Mouse (Mus musculus): ENCODE results near the gene Erfe. TPM values are rescaled to one million over a fixed set of nuclear protein-coding genes. Genes with fewer than 3 reads are reported as not detected.
A peak's percentile ranks its signal among the peaks of the same experiment; 100 is the strongest.

Gene Erfe
- polyA plus RNA-seq, 1 experiment from 2014 or later: 2.3 TPM

- H3K4me1 ChIP-seq (ENCODE audit: control insufficient read depth, insufficient read depth, low read length): peaks cover 19% of the 10 kb centered on the region
- H3K27ac ChIP-seq (ENCODE audit: low read depth, low read length): peak within 1 kb of the TSS; percentile 94
- peak within 1 kb of the TSS; percentile 76 for H3K4me3 ChIP-seq (ENCODE audit: low read length)
- peak within 1 kb of the TSS; percentile 85 for H3K9ac ChIP-seq (ENCODE audit: low read depth, low read length)
- peak; percentile 47 for ATAC-seq (ENCODE audit: low FRiP score, low TSS enrichment)
- peaks cover 4% of the 10 kb centered on the region; the same call in 1 of the 2 replicates for H3K36me3 ChIP-seq (ENCODE audit: control insufficient read depth, insufficient read depth, low read length)
- H3K4me2 ChIP-seq (replicated peaks; ENCODE audit: low read depth, low read length): peak within 1 kb of the TSS; percentile 99
- WGBS: under 1% methylated on average over 38 of the region's 39 CpGs
- no peaks in the 10 kb centered on the region for H3K27me3 ChIP-seq (ENCODE audit: control insufficient read depth, insufficient read depth, low read length)
- H3K9me3 ChIP-seq (ENCODE audit: control insufficient read depth, low read length): no peaks in the 10 kb centered on the region
Observed at GRCm38 (mm10) chr1:91413898-91414594, 47.8 kb downstream of the Erfe start, which contains the start of gene Hes6. TSS of gene Hes6 (minus strand) at chr1:91414038.

GRCm38 (mm10) chr1:91414903-91415302, 48.7 kb downstream of the Erfe start:
- Histone ChIP-seq H3K9ac (ENCODE audit: low read depth, low read length) (peak overlapping the region; percentile 63; the same call in 1 of the 2 replicates), H3K4me2 (replicated peaks; ENCODE audit: low read depth, low read length) (no peak overlapping the region)

GRCm38 (mm10) chr1:91415311-91415710, 49.1 kb downstream of the Erfe start:
- Histone ChIP-seq H3K36me3 (ENCODE audit: control insufficient read depth, insufficient read depth, low read length) (peaks cover 4% of the 10 kb centered on the region; the same call in 1 of the 2 replicates), H3K4me2 (replicated peaks; ENCODE audit: low read depth, low read length) (no peak overlapping the region), H3K27ac (ENCODE audit: low read depth, low read length) (0 out of 2 replicates have a peak overlapping the region, but pooled peaks have one; percentile 94), H3K4me1 (ENCODE audit: control insufficient read depth, insufficient read depth, low read length) (peaks cover 19% of the 10 kb centered on the region), H3K9me3 (ENCODE audit: control insufficient read depth, low read length) (no peaks in the 10 kb centered on the region), H3K4me3 (ENCODE audit: low read length) (no peak overlapping the region), H3K27me3 (ENCODE audit: control insufficient read depth, insufficient read depth, low read length) (no peaks in the 10 kb centered on the region), H3K9ac (ENCODE audit: low read depth, low read length) (peak overlapping the region; percentile 63; the same call in 1 of the 2 replicates)
- no peak for ATAC-seq (ENCODE audit: low FRiP score, low TSS enrichment)
- 74% methylated on average over 5 of the region's 5 CpGs for WGBS

More at GRCm38 (mm10) chr1:91414903-91415302, 48.7 kb downstream of the Erfe start:
- no peak for ATAC-seq (ENCODE audit: low FRiP score, low TSS enrichment)
- no peaks in the 10 kb centered on the region for H3K9me3 ChIP-seq (ENCODE audit: control insufficient read depth, low read length)
- H3K27ac ChIP-seq (ENCODE audit: low read depth, low read length): peak overlapping the region; percentile 94; the same call in 1 of the 2 replicates
- peaks cover 19% of the 10 kb centered on the region for H3K4me1 ChIP-seq (ENCODE audit: control insufficient read depth, insufficient read depth, low read length)
- WGBS: 46% methylated on average over 4 of the region's 4 CpGs
- H3K4me3 ChIP-seq (ENCODE audit: low read length): no peak overlapping the region
- no peaks in the 10 kb centered on the region for H3K27me3 ChIP-seq (ENCODE audit: control insufficient read depth, insufficient read depth, low read length)
- peaks cover 4% of the 10 kb centered on the region; the same call in 1 of the 2 replicates for H3K36me3 ChIP-seq (ENCODE audit: control insufficient read depth, insufficient read depth, low read length)

GRCm38 (mm10) chr1:91417991-91418390, 51.8 kb downstream of the Erfe start:
- H3K4me2 ChIP-seq (replicated peaks; ENCODE audit: low read depth, low read length): no peak overlapping the region
- no peak for ATAC-seq (ENCODE audit: low FRiP score, low TSS enrichment)
- H3K36me3 ChIP-seq (ENCODE audit: control insufficient read depth, insufficient read depth, low read length): peaks cover 4% of the 10 kb centered on the region; the same call in 1 of the 2 replicates
- WGBS: 65% methylated on average over 1 of the region's 1 CpGs
- H3K4me3 ChIP-seq (ENCODE audit: low read length): no peak overlapping the region
- H3K27ac ChIP-seq (ENCODE audit: low read depth, low read length): no peak overlapping the region
- H3K4me1 ChIP-seq (ENCODE audit: control insufficient read depth, insufficient read depth, low read length): peaks cover 13% of the 10 kb centered on the region
- no peaks in the 10 kb centered on the region for H3K9me3 ChIP-seq (ENCODE audit: control insufficient read depth, low read length)
- H3K9ac ChIP-seq (ENCODE audit: low read depth, low read length): no peak overlapping the region
- H3K27me3 ChIP-seq (ENCODE audit: control insufficient read depth, insufficient read depth, low read length): no peaks in the 10 kb centered on the region

GRCm38 (mm10) chr1:91419862-91420600, 53.8 kb downstream of the Erfe start:
- Histone ChIP-seq H3K9ac (ENCODE audit: low read depth, low read length) (0 out of 2 replicates have a peak overlapping the region, but pooled peaks have one; percentile 12), H3K4me2 (replicated peaks; ENCODE audit: low read depth, low read length) (no peak overlapping the region), H3K4me1 (ENCODE audit: control insufficient read depth, insufficient read depth, low read length) (peaks cover 3% of the 10 kb centered on the region; the same call in 1 of the 2 replicates), H3K36me3 (ENCODE audit: control insufficient read depth, insufficient read depth, low read length) (peaks cover 4% of the 10 kb centered on the region; the same call in 1 of the 2 replicates), H3K9me3 (ENCODE audit: control insufficient read depth, low read length) (no peaks in the 10 kb centered on the region), H3K4me3 (ENCODE audit: low read length) (no peak overlapping the region), H3K27me3 (ENCODE audit: control insufficient read depth, insufficient read depth, low read length) (no peaks in the 10 kb centered on the region), H3K27ac (ENCODE audit: low read depth, low read length) (no peak overlapping the region)
- no peak for ATAC-seq (ENCODE audit: low FRiP score, low TSS enrichment)
- 63% methylated on average over 10 of the region's 10 CpGs for WGBS

- ATAC-seq (ENCODE audit: low FRiP score, low TSS enrichment): no peak
- Histone ChIP-seq H3K9me3 (ENCODE audit: control insufficient read depth, low read length) (no peaks in the 10 kb centered on the region), H3K9ac (ENCODE audit: low read depth, low read length) (no peak overlapping the region), H3K4me1 (ENCODE audit: control insufficient read depth, insufficient read depth, low read length) (no peaks in the 10 kb centered on the region), H3K4me3 (ENCODE audit: low read length) (no peak overlapping the region), H3K36me3 (ENCODE audit: control insufficient read depth, insufficient read depth, low read length) (peaks cover 4% of the 10 kb centered on the region; the same call in 1 of the 2 replicates), H3K4me2 (replicated peaks; ENCODE audit: low read depth, low read length) (no peak overlapping the region), H3K27me3 (ENCODE audit: control insufficient read depth, insufficient read depth, low read length) (no peaks in the 10 kb centered on the region), H3K27ac (ENCODE audit: low read depth, low read length) (no peak overlapping the region)
- 93% methylated on average over 8 of the region's 8 CpGs for WGBS
Observed at GRCm38 (mm10) chr1:91420601-91421065, 54.4 kb downstream of the Erfe start.

Other genes starting within 250 kb of the Erfe start
- 0.97 and 1.0 TPM in 2 replicates for gene Rbm44, start 221.3 kb upstream of the Erfe start, polyA plus RNA-seq (2014; fragmentation: Nextera tagmentation; extraction: Ambion mirVana)
- 1.1 and 1.2 TPM in 2 replicates for gene Ramp1, start 186.6 kb upstream of the Erfe start, polyA plus RNA-seq (2014; fragmentation: Nextera tagmentation; extraction: Ambion mirVana)
- gene Ube2f, start 116.1 kb upstream of the Erfe start, polyA plus RNA-seq (2014; fragmentation: Nextera tagmentation; extraction: Ambion mirVana): 72.4 and 80.5 TPM in 2 replicates
- 11.4 and 15.3 TPM in 2 replicates for gene Scly, start 68.1 kb upstream of the Erfe start, polyA plus RNA-seq (2014; fragmentation: Nextera tagmentation; extraction: Ambion mirVana)
- gene Espnl, start 44.4 kb upstream of the Erfe start, polyA plus RNA-seq (2014; fragmentation: Nextera tagmentation; extraction: Ambion mirVana): 0.03 TPM in 1 of 2 replicates, not detected in the other
- gene Klhl30, start 15.4 kb upstream of the Erfe start, polyA plus RNA-seq (2014; fragmentation: Nextera tagmentation; extraction: Ambion mirVana): 0.07 TPM in 1 of 2 replicates, not detected in the other
- 130 and 136 TPM in 2 replicates for gene Ilkap, start 32.4 kb downstream of the Erfe start, polyA plus RNA-seq (2014; fragmentation: Nextera tagmentation; extraction: Ambion mirVana)
- gene Hes6, start 47.6 kb downstream of the Erfe start, polyA plus RNA-seq (2014; fragmentation: Nextera tagmentation; extraction: Ambion mirVana): 61.1 and 65.8 TPM in 2 replicates
- gene Per2, start 92.9 kb downstream of the Erfe start, polyA plus RNA-seq (2014; fragmentation: Nextera tagmentation; extraction: Ambion mirVana): 2.5 and 3.6 TPM in 2 replicates
- gene Traf3ip1, start 128.2 kb downstream of the Erfe start, polyA plus RNA-seq (2014; fragmentation: Nextera tagmentation; extraction: Ambion mirVana): 7.6 and 7.7 TPM in 2 replicates
- 2.4 and 5.9 TPM in 2 replicates for gene Asb1, start 174.1 kb downstream of the Erfe start, polyA plus RNA-seq (2014; fragmentation: Nextera tagmentation; extraction: Ambion mirVana)